Mouse (Mus musculus) lung, adult 2 months (tissue): ENCODE results near the gene Susd6. TPM values are rescaled to one million over a fixed set of nuclear protein-coding genes. Genes with fewer than 3 reads are reported as not detected.

Source experiments
- DNase-seq: peaks from one replicate; pipeline ENCODE4 v3.0.0; 2022
- H3K4me1 ChIP-seq: fragments of 200-500 bp; 2 replicates; pipeline ENCODE4 v1.6.1; 2011; ENCODE audit warnings: low read length; ENCODE audit not compliant: control insufficient read depth, insufficient read depth
- H3K4me3 ChIP-seq: fragments of 200-500 bp; replicated peaks from 2 replicates; pipeline ENCODE3; 2011; ENCODE audit warnings: low read depth, mild to moderate bottlenecking, control low read depth, low read length; ENCODE audit errors: extremely low read depth
- CTCF ChIP-seq: fragments of 200-500 bp; IDR thresholded peaks from 2 replicates; pipeline ENCODE4 v1.5.1; 2011; ENCODE audit warnings: mild to moderate bottlenecking, low read length, control low read depth; ENCODE audit not compliant: insufficient read depth
- POLR2A ChIP-seq: fragments of 200-500 bp; IDR thresholded peaks from 2 replicates; pipeline ENCODE4 v1.6.1; 2011; ENCODE audit warnings: low read depth, mild to moderate bottlenecking, control low read depth, low read length, borderline replicate concordance; ENCODE audit errors: extremely low read depth
- WGBS: fragments of 180-500 bp; shearing (Covaris S2); methylation state at CpG from one replicate; pipeline ENCODE4 v1.1.7; 2018; 5-methylcytosine and 5-hydroxymethylcytosine counted together
- polyA plus RNA-seq: library from polyadenylated mRNA; depleted of rRNA; stranded (reverse); fragments of >200 nt; gene quantifications from 2 replicates; pipeline ENCODE4 v1.2.3, GENCODE M21; 2012

The Susd6 gene
- polyA plus RNA-seq, 1 experiment, result 83.3 TPM

- WGBS, result under 1% methylated on average over 24 of the region's 24 CpGs
Measured at GRCm38 (mm10) chr12:80760396-80760801, 29.9 kb upstream of the Susd6 start, which contains the start of gene Ccdc177. TSS of gene Ccdc177 (minus strand) at chr12:80760687.

GRCm38 (mm10) chr12:80762982-80763381, 27.3 kb upstream of the Susd6 start:
- no peak for TF ChIP-seq CTCF
- TF ChIP-seq POLR2A, result no peak
- Histone ChIP-seq H3K4me3 (no peak overlapping the region), H3K4me1 (no peaks in the 10 kb centered on the region; the same call in none of the 2 replicates)
- 65% methylated on average over 5 of the region's 5 CpGs for WGBS
- no peak for DNase-seq

More at GRCm38 (mm10) chr12:80760396-80760801, 29.9 kb upstream of the Susd6 start, which contains the start of gene Ccdc177:
- TF ChIP-seq POLR2A (no peak), CTCF (peak; percentile 84)
- peak; percentile 70 for DNase-seq
- Histone ChIP-seq H3K4me3 (no peak within 1 kb of the TSS), H3K4me1 (peaks cover 3% of the 10 kb centered on the region)

GRCm38 (mm10) chr12:80764116-80764515, 26.2 kb upstream of the Susd6 start:
- TF ChIP-seq CTCF, result no peak
- TF ChIP-seq POLR2A, result no peak
- DNase-seq, result no peak
- H3K4me3 ChIP-seq, result no peak overlapping the region
- H3K4me1 ChIP-seq, result no peaks in the 10 kb centered on the region; the same call in 1 of the 2 replicates
- WGBS, result 40% methylated on average over 4 of the region's 4 CpGs

GRCm38 (mm10) chr12:80769697-80770096, 20.6 kb upstream of the Susd6 start:
- TF ChIP-seq POLR2A (no peak), CTCF (peak; percentile 99)
- no peaks in the 10 kb centered on the region for H3K4me1 ChIP-seq
- WGBS, result 17% methylated on average over 11 of the region's 11 CpGs
- H3K4me3 ChIP-seq, result no peak overlapping the region
- peak; percentile 78 for DNase-seq

- H3K4me3 ChIP-seq, result no peak overlapping the region
- WGBS, result 74% methylated on average over 7 of the region's 7 CpGs
- H3K4me1 ChIP-seq, result no peaks in the 10 kb centered on the region; the same call in 1 of the 2 replicates
- TF ChIP-seq POLR2A (no peak), CTCF (no peak)
- DNase-seq, result no peak
Measured at GRCm38 (mm10) chr12:80774786-80775185, 15.5 kb upstream of the Susd6 start.

- TF ChIP-seq POLR2A (no peak), CTCF (no peak)
- no peaks in the 10 kb centered on the region; the same call in 1 of the 2 replicates for H3K4me1 ChIP-seq
- no peak overlapping the region for H3K4me3 ChIP-seq
- 61% methylated on average over 4 of the region's 4 CpGs for WGBS
- DNase-seq, result no peak
Measured at GRCm38 (mm10) chr12:80776046-80776634, 14.2 kb upstream of the Susd6 start.

GRCm38 (mm10) chr12:80778188-80778936, 11.9 kb upstream of the Susd6 start:
- DNase-seq, result no peak
- 67% methylated on average over 16 of the region's 16 CpGs for WGBS
- TF ChIP-seq POLR2A (no peak), CTCF (no peak)
- Histone ChIP-seq H3K4me3 (no peak overlapping the region), H3K4me1 (no peaks in the 10 kb centered on the region; the same call in 1 of the 2 replicates)

- no peak for DNase-seq
- no peak overlapping the region for H3K4me3 ChIP-seq
- 85% methylated on average over 4 of the region's 4 CpGs for WGBS
- TF ChIP-seq CTCF, result no peak
- no peak for TF ChIP-seq POLR2A
- no peaks in the 10 kb centered on the region; the same call in 1 of the 2 replicates for H3K4me1 ChIP-seq
Measured at GRCm38 (mm10) chr12:80779760-80780159, 10.6 kb upstream of the Susd6 start.

GRCm38 (mm10) chr12:80782190-80782589, 8.1 kb upstream of the Susd6 start:
- TF ChIP-seq CTCF, result no peak
- no peak for TF ChIP-seq POLR2A
- no peaks in the 10 kb centered on the region for H3K4me1 ChIP-seq
- WGBS, result 63% methylated on average over 3 of the region's 3 CpGs
- no peak for DNase-seq
- H3K4me3 ChIP-seq, result no peak overlapping the region
